Mouse (Mus musculus): ENCODE data around the gene F13a1. TPM values are rescaled to one million over a fixed set of nuclear protein-coding genes. Genes with fewer than 3 reads are reported as not detected.

Gene F13a1
- polyA plus RNA-seq (2012): not detected in 2 replicates

DNA sequence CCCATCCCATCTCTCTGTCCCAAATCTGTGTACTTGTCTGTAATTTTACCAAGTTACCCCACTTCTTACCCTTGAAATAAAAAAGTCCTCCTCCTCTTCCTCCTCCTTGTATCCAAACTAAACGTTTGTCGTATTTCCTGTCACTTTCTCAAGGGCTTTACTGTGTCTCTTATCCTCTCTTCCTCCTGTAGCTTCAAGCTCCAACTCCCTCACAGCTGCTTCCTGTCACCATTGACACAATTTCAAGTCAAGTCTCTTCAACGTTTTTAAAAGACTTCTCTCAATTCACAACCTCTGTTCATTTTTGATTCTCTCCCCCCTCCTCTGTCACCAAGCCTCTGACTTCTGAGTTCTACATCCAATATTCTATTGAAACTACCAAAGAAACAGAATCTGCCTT lies at the start of gene F13a1:
Gene F13a1, minus strand, starts transcription at position 119 of the 400 bp plus-strand sequence.
- TF ChIP-seq GATA1 (IDR thresholded peaks at IDR 0.05; ENCODE audit: low read length): no peak

DNA sequence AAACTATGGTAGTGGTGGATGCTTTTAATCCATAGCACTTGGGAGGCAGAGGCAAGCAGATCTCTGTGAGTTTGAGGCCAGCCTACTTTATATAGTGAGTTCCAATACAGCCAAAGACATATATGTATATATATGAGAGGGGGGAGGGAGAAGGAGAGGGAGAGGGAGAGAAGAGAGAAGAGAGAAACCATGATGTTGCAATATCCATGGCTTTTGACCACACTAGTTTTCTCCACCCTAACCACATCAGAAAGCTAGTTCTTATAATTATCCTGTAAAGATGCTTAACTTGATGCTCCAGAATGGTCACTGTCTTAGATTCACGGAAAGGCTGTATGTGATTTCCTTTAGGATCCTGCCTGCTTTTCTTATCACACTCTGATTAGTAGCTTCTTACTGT lies 41.6 kb upstream of the F13a1 start:
- no peak for TF ChIP-seq GATA1 (IDR thresholded peaks at IDR 0.05; ENCODE audit: low read length)

DNA sequence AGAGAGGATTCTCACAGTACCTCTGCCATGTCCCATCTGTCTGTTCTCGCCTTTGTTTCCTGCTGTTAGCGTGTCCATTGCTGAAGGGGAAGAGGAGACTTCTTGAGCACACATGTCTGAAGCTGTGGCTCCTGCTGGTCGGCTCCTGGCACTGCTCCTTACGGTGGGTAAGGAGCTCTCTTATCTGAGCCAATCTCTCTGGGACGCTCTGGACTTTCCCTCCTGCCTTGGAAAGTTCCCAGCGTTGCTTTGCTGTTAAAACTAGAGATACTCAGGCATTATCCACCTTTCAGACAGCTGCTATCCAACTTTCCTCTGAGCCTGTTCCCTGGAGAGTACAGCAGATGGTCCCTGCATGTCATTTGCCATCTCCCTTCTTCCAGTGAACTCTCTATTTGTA lies 39.1 kb upstream of the F13a1 start:
- no peak for TF ChIP-seq GATA1 (IDR thresholded peaks at IDR 0.05; ENCODE audit: low read length)

DNA sequence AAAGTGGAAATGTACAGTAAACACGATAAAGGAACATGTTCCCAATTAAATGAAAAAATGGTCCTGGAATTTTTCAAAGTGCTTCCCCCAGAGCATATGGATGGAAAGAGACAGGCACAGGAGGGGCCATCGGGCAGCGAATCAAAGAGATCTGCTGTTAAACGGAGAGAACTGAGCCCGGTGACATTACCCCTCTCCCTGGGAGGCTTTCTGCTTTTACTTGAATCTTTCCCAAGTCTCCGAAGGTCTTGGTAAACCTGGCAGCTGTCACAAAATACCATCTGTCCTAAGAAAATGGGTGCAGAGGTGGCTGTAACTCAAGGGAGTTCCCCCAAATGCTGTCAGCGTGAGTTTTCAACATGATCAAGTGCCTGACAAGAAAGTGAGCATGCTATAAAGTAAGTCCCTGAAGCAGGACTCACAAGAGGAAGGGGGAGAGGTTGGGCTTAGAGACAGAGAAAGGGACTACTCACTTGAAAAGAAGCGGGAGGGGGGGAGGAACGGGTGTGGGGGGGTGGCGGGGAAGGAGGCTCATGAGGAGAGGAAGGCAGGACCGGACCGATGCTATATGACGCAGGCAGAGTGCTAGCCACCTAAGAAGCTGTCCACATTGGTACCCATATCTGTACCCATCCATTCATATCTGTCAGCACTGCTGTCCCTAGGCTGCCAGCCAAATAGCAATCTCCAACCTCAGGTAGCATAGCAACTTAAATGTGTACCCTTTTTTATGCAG lies 31.6 kb upstream of the F13a1 start:
- no peak for TF ChIP-seq GATA1 (IDR thresholded peaks at IDR 0.05; ENCODE audit: low read length)

DNA sequence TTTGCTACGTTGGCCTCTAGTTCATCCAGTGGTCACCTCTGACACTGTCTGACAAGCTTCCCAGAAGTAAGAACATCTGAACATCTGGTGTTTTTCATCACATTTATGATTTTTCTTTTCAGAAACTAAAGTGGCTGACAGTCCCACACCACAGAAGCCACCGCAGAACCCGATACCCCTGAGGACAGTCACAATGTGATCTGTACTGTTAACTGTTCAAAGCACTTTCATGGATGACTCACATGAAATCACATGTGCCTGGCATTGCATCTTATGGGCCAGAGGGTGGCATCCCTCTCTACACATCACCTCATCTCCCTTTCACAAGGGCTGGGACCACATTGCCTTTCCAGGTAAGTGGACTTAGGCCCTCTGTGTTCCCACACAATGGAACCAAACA lies 21.3 kb upstream of the F13a1 start:
- TF ChIP-seq GATA1 (IDR thresholded peaks at IDR 0.05; ENCODE audit: low read length): no peak

DNA sequence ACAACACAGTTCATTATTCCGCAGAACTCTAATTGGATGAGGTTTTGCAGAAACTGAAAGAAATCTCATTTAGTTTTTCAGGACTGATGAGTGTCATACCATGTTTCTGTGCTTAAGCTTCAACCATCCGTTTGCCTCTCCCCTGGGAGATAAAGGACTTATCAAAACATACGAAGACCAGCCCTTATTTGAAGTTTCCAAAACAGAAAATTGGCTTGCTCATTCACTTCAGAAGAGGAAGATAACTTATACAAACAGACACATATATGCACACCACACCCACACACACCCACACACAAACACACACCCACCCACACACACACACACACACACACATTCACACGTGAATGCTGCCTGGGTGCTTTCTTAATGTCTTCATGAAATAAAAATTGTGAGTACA lies 20.8 kb upstream of the F13a1 start:
- TF ChIP-seq GATA1 (IDR thresholded peaks at IDR 0.05; ENCODE audit: low read length): no peak

DNA sequence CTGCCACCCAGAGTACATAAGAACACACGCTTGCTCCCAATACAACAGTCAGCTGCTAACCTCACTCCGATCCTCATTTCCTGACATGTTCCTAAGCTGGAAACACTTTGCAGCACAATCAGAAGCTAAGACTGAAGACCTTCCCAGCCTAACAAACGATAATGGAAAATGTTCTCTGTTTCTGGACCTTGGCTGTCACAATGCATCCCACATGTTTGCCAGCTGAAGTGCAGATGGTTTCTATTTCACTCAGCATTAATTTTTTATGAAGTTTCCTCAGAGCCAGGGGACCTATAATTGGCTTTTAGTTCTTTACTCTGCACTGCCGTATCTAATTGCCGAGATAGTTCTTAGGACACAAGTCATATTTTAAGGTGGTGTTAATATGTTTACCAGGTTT lies 10.8 kb upstream of the F13a1 start:
- TF ChIP-seq GATA1 (IDR thresholded peaks at IDR 0.05; ENCODE audit: low read length): no peak

DNA sequence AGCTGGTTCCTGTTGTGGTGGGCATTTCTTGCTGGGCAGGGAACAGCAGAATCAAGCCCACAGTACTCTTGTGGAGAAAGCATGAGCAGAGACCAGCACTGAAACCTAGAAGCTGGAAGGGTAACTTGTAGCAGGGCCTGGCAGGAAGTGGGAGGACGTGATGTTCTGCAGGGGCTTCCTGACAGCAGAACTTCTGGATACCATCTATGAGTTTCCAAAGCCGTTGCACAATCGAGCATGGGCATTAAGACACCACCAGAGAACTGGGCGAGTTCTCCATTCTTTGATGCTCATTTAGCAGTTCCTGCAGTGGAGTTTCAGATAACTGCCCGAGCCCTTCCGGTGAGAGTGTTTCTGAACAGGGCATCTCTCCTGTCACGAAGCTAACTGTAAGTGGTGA lies 6.6 kb upstream of the F13a1 start:
- no peak for TF ChIP-seq GATA1 (IDR thresholded peaks at IDR 0.05; ENCODE audit: low read length)

DNA sequence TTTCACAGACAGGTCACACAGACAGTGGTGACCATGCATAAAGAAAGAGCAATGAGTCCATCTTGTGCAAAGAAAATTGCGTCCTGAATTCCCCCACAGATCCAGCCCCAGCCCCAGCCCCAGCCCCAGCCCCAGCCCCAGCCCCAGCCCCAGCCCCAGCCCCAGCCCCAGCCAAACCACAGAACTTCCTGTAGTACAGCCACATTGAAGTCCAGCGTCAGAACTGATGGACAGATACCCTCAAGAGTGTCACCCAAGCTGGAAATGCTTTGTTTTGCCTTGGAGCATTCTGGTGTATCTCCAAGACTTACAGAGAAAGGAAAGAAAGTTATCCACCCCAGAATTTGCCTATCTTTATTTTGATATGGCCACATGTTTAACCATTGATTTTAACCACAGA lies 413 bp downstream of the F13a1 start:
- no peak for TF ChIP-seq GATA1 (IDR thresholded peaks at IDR 0.05; ENCODE audit: low read length)

DNA sequence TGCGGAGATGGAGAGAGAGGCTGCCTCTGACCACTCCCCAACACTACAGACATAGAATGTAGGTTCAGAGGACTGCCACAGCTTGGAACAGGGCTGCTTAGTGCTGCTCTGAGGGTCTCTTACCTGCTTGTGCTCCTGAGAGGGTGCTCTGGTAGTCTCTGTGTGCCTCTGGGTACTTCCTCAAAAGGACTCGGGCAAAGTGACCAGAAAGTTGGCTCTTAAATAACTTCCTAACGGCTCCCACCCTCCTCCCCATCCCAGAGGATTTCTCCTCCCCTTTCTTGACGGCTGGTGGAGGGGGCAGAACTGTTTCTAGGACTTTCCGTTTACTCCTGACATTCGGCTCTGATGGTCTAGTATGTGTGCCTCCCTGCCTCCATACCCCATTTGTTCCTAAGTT lies 1.0 kb downstream of the F13a1 start:
- TF ChIP-seq GATA1 (IDR thresholded peaks at IDR 0.05; ENCODE audit: low read length): no peak

DNA sequence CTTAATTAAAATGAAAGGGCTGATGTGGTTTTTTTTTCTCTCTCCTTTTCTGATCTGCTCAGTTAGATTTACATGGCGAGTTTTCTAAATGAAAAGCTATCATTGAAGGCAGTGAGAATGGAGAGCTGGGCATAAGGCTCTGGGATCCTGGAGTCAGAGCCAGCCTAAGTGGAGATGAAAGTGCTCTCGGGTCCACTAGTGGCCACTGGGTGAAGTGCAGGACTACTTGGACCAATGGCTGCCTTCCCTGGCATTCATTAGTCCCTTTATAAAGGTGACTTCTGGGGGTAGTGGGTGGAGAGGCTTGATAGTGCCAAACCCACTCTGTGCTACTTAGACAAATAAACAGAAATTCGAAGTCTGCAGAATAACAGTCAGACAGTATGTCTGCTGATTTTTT lies 5.0 kb downstream of the F13a1 start:
- TF ChIP-seq GATA1 (IDR thresholded peaks at IDR 0.05; ENCODE audit: low read length): no peak

DNA sequence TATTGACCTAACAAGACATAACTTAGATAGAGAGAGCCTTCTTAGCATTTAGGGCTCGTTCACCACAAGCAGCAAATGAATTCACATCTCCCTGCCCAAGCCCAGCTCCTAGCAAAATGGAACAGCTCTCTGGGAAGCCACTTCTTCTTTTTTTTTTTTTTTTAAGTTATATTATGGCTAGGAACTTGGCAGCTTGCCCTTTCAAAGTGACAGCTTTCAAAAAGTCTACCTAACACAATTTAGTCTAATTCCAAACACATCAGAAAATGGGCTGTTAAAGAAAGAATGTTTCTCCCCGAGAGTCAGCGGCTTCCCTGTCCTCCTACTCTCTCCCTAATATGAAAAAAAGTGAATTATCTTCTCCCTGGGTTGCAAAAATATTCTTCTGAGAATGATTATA lies 15.3 kb downstream of the F13a1 start:
- TF ChIP-seq GATA1 (IDR thresholded peaks at IDR 0.05; ENCODE audit: low read length): no peak

DNA sequence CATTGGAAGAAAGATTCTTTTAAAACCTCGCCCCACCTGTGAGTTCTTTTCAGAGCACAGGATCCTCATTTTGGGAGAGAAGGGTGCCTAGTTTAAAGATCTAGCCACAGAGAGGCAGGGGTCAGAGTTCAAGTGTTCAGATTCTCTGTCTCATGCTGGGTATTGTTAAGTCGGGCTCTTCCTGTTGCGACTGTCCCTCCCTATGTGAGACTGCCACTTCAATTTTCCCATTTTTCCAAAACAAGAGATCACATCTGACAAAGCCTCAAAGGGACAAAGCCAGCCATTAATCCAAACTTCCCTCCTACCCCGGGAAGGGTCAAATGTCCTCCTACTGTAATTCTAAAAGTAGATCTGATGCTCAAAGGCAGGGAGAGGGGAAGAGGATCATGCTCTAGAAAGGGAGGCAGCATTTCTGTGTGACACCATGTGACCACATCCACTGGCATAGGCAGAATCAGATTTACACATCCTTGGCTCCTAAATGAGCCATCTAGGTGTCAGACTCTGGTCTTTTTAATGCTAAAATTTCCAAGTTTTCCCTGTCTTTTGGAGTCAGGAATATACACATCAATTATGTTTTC lies 24.0 kb downstream of the F13a1 start:
- TF ChIP-seq GATA1 (IDR thresholded peaks at IDR 0.05; ENCODE audit: low read length): no peak

DNA sequence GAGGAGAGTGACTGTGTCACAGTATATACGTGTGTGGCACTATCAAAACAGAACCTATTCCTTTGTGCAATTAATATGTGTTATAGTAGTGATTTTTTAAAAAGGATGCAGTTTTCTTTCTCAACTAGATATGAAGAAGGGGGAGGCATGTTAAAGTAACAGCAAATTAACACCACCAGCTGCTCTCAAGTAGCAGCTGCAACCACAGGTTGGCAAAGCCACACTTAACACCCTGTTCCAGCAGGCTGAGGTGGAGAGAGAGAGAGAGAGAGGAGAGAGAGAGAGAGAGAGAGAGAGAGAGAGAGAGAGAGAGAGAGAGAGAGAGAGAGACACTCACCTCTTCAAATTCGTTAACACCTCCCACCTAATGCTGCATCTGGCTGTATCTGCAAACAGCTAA lies 28.5 kb downstream of the F13a1 start:
- no peak for TF ChIP-seq GATA1 (IDR thresholded peaks at IDR 0.05; ENCODE audit: low read length)

DNA sequence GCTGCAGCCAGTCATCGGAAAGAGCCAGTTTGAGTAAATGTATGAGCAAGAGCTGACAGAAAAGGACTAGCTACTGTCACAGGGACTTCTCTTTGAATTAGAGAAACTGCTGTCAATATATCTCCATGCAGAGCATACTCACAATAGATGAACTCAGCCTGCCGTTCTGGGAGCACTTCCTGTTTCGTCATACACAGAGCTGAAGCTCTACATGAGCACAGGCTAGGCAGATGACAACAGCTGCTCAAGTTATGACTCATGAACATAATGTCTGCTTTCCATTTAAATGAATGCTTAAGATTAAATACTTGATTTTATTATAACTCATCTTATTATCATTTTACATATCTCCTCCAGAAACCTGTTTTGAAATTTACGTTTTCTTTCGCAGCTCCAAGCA lies 39.3 kb downstream of the F13a1 start:
- no peak for TF ChIP-seq GATA1 (IDR thresholded peaks at IDR 0.05; ENCODE audit: low read length)

DNA sequence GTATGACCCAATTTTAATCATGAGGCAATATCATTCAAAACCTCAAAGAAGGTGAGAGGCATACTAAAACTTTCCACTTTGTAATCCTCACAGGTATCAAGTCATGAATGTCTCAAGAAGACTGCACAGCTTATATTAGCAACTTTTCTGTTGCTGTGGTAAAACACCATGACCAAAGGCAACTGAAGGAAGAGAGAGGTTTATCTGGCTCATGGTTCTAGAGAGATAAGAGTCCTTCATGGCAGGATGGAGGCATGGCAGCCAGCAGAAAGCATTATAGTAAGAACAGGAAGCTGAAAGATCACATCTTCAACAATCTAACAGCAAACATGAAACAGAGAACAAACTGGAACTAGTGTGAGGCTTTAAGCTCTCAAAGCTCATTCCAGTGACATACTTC lies 43.8 kb downstream of the F13a1 start:
- TF ChIP-seq GATA1 (IDR thresholded peaks at IDR 0.05; ENCODE audit: low read length): no peak

DNA sequence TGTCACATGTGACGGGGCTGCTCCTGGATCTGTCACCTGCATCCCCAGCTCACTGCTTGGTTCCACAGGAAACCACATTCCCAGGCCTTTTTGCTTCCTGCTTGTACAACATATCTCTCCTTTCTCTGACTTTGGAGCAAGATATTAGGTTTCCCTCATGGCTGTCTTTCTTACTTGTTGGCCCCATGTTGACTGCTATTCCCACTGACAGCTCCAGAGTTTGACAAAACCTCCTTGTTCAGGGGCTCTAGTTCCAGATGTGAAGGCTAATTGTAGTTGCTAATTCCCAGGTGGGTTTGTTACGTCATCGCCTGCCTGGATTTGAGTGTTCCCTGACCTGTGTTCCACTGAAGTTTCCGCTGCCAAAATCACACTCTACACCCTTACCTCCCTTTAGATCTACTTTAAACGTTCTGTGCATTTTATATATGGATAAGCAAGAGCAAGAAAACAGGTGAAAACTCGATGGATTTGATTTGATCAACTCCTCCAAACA lies 50.8 kb downstream of the F13a1 start:
- no peak for TF ChIP-seq GATA1 (IDR thresholded peaks at IDR 0.05; ENCODE audit: low read length)

Measured in G1E-ER4 (cell line).